Comparison of ENCODE assay signal across 18 mouse cellular contexts in genomic region chr5:14645856-14646255, GRCm38 (mm10).
DNase-seq lines count a peak whose midpoint lies in the region; ATAC-seq and TF ChIP-seq lines count a peak whose summit lies in the region.
"Had no signal": no experiment of that assay in that cellular context is flagged by ENCODE, and none has a peak within 500 bp of the region (broad histone marks: within the 10 kb centered on the region; RNA-seq: fewer than 3 reads in every experiment).

No protein-coding gene starts in this region.

- intact Hi-C loops in heart, adult 2 months (cut with DNase I) = no loop called here

- H3K27ac ChIP-seq in cerebellum, adult 2 months (ENCODE audit: insufficient read depth, low read length) = no peak overlapping the region
- no peak overlapping the region for H3K27ac ChIP-seq in heart, adult 2 months
- H3K27ac ChIP-seq: embryonic facial prominence, embryonic 12.5 days; heart, embryonic 13.5 days; hindbrain, embryonic 15.5 days had no signal

- TF ChIP-seq CTCF in cerebellum, adult 2 months (IDR thresholded peaks at IDR 0.05; ENCODE audit: borderline replicate concordance, insufficient read depth, low read depth, low read length) = no peak
- TF ChIP-seq CTCF in heart, adult 2 months (IDR thresholded peaks at IDR 0.05) = no peak

- no peak for ATAC-seq in monocyte, adult 5-6 weeks (replicated peaks; ENCODE audit: insufficient number of reproducible peaks, low FRiP score, low TSS enrichment, poor library complexity, severe bottlenecking)
- ATAC-seq: forebrain, embryonic 16.5 days; intestine, embryonic 16.5 days; Patski had no signal

- peaks cover 11% of the 10 kb centered on the region; the same call in 1 of the 2 replicates for H3K4me1 ChIP-seq in cerebellum, adult 2 months (ENCODE audit: control insufficient read depth, insufficient read depth, low read length)
- no peaks in the 10 kb centered on the region for H3K4me1 ChIP-seq in heart, adult 2 months (ENCODE audit: control insufficient read depth, insufficient read depth, low read length)
- H3K4me1 ChIP-seq: embryonic facial prominence, embryonic 12.5 days; heart, embryonic 13.5 days; hindbrain, embryonic 15.5 days had no signal

- H3K4me3 ChIP-seq in cerebellum, adult 2 months (replicated peaks; ENCODE audit: insufficient read depth, low read depth, low read length) = no peak overlapping the region
- no peak overlapping the region for H3K4me3 ChIP-seq in heart, adult 2 months
- H3K4me3 ChIP-seq: embryonic facial prominence, embryonic 12.5 days; heart, embryonic 13.5 days; hindbrain, embryonic 15.5 days had no signal

- no peaks in the 10 kb centered on the region for H3K36me3 ChIP-seq in heart, adult 2 months (ENCODE audit: control insufficient read depth, insufficient read depth, low read length)
- H3K36me3 ChIP-seq: embryonic facial prominence, embryonic 12.5 days; heart, embryonic 13.5 days; hindbrain, embryonic 15.5 days had no signal

- no peak overlapping the region for H3K9ac ChIP-seq in heart, adult 2 months (ENCODE audit: low read depth, low read length)
- H3K9ac ChIP-seq: embryonic facial prominence, embryonic 12.5 days; heart, embryonic 13.5 days; hindbrain, embryonic 15.5 days had no signal

- no peaks in the 10 kb centered on the region for H3K79me2 ChIP-seq in heart, adult 2 months (replicated peaks; ENCODE audit: control insufficient read depth, insufficient read depth, low read length)

- peak; percentile 53 for DNase-seq in cerebellum, adult 11 months
- DNase-seq in cerebellum, adult 2 months = peak; percentile 37 to 88
- DNase-seq in cerebellum, postnatal 10 days = peak; percentile 67 to 75
- no peak for DNase-seq in heart, adult 2 months
- no peak for DNase-seq in gastrocnemius, adult 8-10 months (ENCODE audit: low spot score in 2 of 2)
- DNase-seq: adrenal gland, adult 8-10 months; adrenal gland, postnatal 36 days; gastrocnemius, postnatal 14 days; heart, postnatal 36 days; kidney, adult 2 months had no signal

- TF ChIP-seq EP300 in heart, adult 2 months (IDR thresholded peaks at IDR 0.05; ENCODE audit: insufficient read depth, low read depth, low read length) = no peak

- 26% methylated on average over 3 of the region's 3 CpGs for WGBS in cerebellum, adult 2 months
- WGBS in heart, adult 2 months = 82% methylated on average over 3 of the region's 3 CpGs

- no peak for TF ChIP-seq POLR2A in cerebellum, adult 2 months (IDR thresholded peaks at IDR 0.05; ENCODE audit: borderline replicate concordance, insufficient read depth, low read length)
- TF ChIP-seq POLR2A in heart, adult 2 months (IDR thresholded peaks at IDR 0.05; ENCODE audit: insufficient read depth, low read depth, low read length) = no peak

- H3K27me3 ChIP-seq in cerebellum, adult 2 months (ENCODE audit: control insufficient read depth, insufficient read depth, low read length) = no peaks in the 10 kb centered on the region
- no peaks in the 10 kb centered on the region for H3K27me3 ChIP-seq in heart, adult 2 months (ENCODE audit: control insufficient read depth, insufficient read depth, low read length)
- H3K27me3 ChIP-seq: CH12.LX; embryonic facial prominence, embryonic 12.5 days; heart, embryonic 13.5 days; hindbrain, embryonic 15.5 days had no signal

Comparison
In these comparisons a context has a peak if more than half of its experiments do, and no peak if none do; other contexts are left out.
1. DNase-seq: peak in cerebellum, adult 11 months (single experiment), cerebellum, adult 2 months (2 of 2) and cerebellum, postnatal 10 days (2 of 2); none in heart, adult 2 months (0 of 2) and gastrocnemius, adult 8-10 months (0 of 2).